Mouse (Mus musculus): ENCODE measurements around the gene Rtl8c. TPM values are rescaled to one million over a fixed set of nuclear protein-coding genes. Genes with fewer than 3 reads are reported as not detected.
"Not testable (repeated sequence)": the region's sequence is repeated elsewhere in the genome, so short reads cannot be mapped to it uniquely, and the experiment has no call there.

Rtl8c gene
- total RNA-seq (2021): 10 to 100 TPM; 13.9 to 18.3 TPM

- peak; percentile 43 for DNase-seq (ENCODE audit: low spot score)
- intact Hi-C loops (cut with DNase I): no loop called here
These were observed at the start of gene Rtl8c for GRCm38 (mm10) chrX:53607242-53608121. Gene Rtl8c, plus strand, starts transcription at chrX:53608032.

- no peak for DNase-seq (ENCODE audit: low spot score)
- intact Hi-C loops (cut with DNase I): no loop called here
These were observed 28.5 kb upstream of the Rtl8c start for GRCm38 (mm10) chrX:53579311-53579710.

- intact Hi-C loops (cut with DNase I); DNase-seq (ENCODE audit: low spot score): not testable (repeated sequence)
These were observed 26.4 kb upstream of the Rtl8c start for GRCm38 (mm10) chrX:53581407-53581806.

GRCm38 (mm10) chrX:53583404-53583803 lies 24.4 kb upstream of the Rtl8c start:
- intact Hi-C loops (cut with DNase I): not testable (repeated sequence)

GRCm38 (mm10) chrX:53599993-53600392 lies 7.8 kb upstream of the Rtl8c start:
- intact Hi-C loops (cut with DNase I); DNase-seq (ENCODE audit: low spot score): not testable (repeated sequence)

More at GRCm38 (mm10) chrX:53583404-53583803, 24.4 kb upstream of the Rtl8c start:
- not testable (repeated sequence) for DNase-seq (ENCODE audit: low spot score)

GRCm38 (mm10) chrX:53606176-53606575 lies 1.7 kb upstream of the Rtl8c start:
- intact Hi-C loops (cut with DNase I); DNase-seq (ENCODE audit: low spot score): not testable (repeated sequence)

- intact Hi-C loops (cut with DNase I): no loop called here
- no peak for DNase-seq (ENCODE audit: low spot score)
These were observed 436 bp downstream of the Rtl8c start for GRCm38 (mm10) chrX:53608122-53608813.

GRCm38 (mm10) chrX:53608879-53609278 lies 1.0 kb downstream of the Rtl8c start, which contains the start of gene Gm14597:
Gene Gm14597, minus strand, starts transcription at chrX:53608979.
- DNase-seq (ENCODE audit: low spot score); intact Hi-C loops (cut with DNase I): not testable (repeated sequence)

- no peak for DNase-seq (ENCODE audit: low spot score)
- intact Hi-C loops (cut with DNase I): no loop called here
These were observed 2.7 kb downstream of the Rtl8c start for GRCm38 (mm10) chrX:53610571-53610970.

- DNase-seq (ENCODE audit: low spot score); intact Hi-C loops (cut with DNase I): not testable (repeated sequence)
These were observed 3.6 kb downstream of the Rtl8c start for GRCm38 (mm10) chrX:53611395-53611794.

- intact Hi-C loops (cut with DNase I); DNase-seq (ENCODE audit: low spot score): not testable (repeated sequence)
These were observed 30.3 kb downstream of the Rtl8c start for GRCm38 (mm10) chrX:53638107-53638506.

- intact Hi-C loops (cut with DNase I); DNase-seq (ENCODE audit: low spot score): not testable (repeated sequence)
These were observed 34.8 kb downstream of the Rtl8c start for GRCm38 (mm10) chrX:53642604-53642979.

GRCm38 (mm10) chrX:53642980-53643961 lies 35.4 kb downstream of the Rtl8c start, which contains the start of gene Rtl8a:
Gene Rtl8a, minus strand, starts transcription at chrX:53643682.
- intact Hi-C loops (cut with DNase I): not testable (repeated sequence)
- peak; percentile 71 for DNase-seq (ENCODE audit: low spot score)

- no peak for DNase-seq (ENCODE audit: low spot score)
- intact Hi-C loops (cut with DNase I): no loop called here
These were observed 38.1 kb downstream of the Rtl8c start for GRCm38 (mm10) chrX:53645885-53646284.

GRCm38 (mm10) chrX:53652917-53653316 lies 45.1 kb downstream of the Rtl8c start:
- DNase-seq (ENCODE audit: low spot score); intact Hi-C loops (cut with DNase I): not testable (repeated sequence)

Other genes with a start within 250 kb of the Rtl8c start
- 10 to 100 TPM; 32.4 to 35.2 TPM for gene Mospd1, start 237.5 kb upstream of the Rtl8c start, total RNA-seq (2021)
- not detected for gene Etd, start 173.1 kb upstream of the Rtl8c start, total RNA-seq (2021)
- gene Gm14597, start 947 bp downstream of the Rtl8c start, total RNA-seq (2021): not detected
- 100 to 1,000 TPM; 146 to 167 TPM for gene Rtl8a, start 35.6 kb downstream of the Rtl8c start, total RNA-seq (2021)
- gene Rtl8b, start 62.4 kb downstream of the Rtl8c start, total RNA-seq (2021): 100 to 1,000 TPM in 1 of 2 experiments, 10 to 100 TPM in 1; 88.7 to 116 TPM
- not detected for gene 4930502E18Rik, start 116.8 kb downstream of the Rtl8c start, total RNA-seq (2021)
- gene 1700013H16Rik, start 149.8 kb downstream of the Rtl8c start, total RNA-seq (2021): not detected
- not detected for gene Zfp36l3, start 168.4 kb downstream of the Rtl8c start, total RNA-seq (2021)
- gene Xlr, start 189.7 kb downstream of the Rtl8c start, total RNA-seq (2021): 1 to 10 TPM; 1.2 to 2.0 TPM

All from heart, postnatal 25 days (tissue).